Mouse (Mus musculus) erythroblast, embryonic 14.5 days (primary cell): ENCODE measurements around the gene Fasl. TPM values are rescaled to one million over a fixed set of nuclear protein-coding genes. Genes with fewer than 3 reads are reported as not detected.

Experiments used
- H3K27me3 ChIP-seq: 2 replicates; pipeline ENCODE4 v1.6.1; 2012; ENCODE audit warnings: inconsistent platforms; ENCODE audit not compliant: control insufficient read depth
- H3K36me3 ChIP-seq: 2 replicates; pipeline ENCODE4 v1.6.1; 2012; ENCODE audit warnings: mild to moderate bottlenecking, inconsistent platforms; ENCODE audit not compliant: control insufficient read depth
- H3K4me1 ChIP-seq: 2 replicates; pipeline ENCODE4 v1.6.1; 2012; ENCODE audit warnings: inconsistent platforms; ENCODE audit not compliant: control insufficient read depth
- H3K4me3 ChIP-seq: replicated peaks from 2 replicates; pipeline ENCODE3; 2012; ENCODE audit warnings: moderate library complexity, mild to moderate bottlenecking, inconsistent platforms
- H3K9me3 ChIP-seq: 2 replicates; pipeline ENCODE4 v1.6.1; 2012; ENCODE audit warnings: low read length, inconsistent platforms, mixed read lengths; ENCODE audit not compliant: control insufficient read depth
- GATA1 ChIP-seq: IDR thresholded peaks from 2 replicates; pipeline ENCODE4 v1.6.1; 2012; ENCODE audit warnings: low read length, inconsistent platforms, mixed read lengths
- TAL1 ChIP-seq: IDR thresholded peaks from 3 replicates; pipeline ENCODE4 v1.6.1; 2012; ENCODE audit warnings: low read length, inconsistent platforms, mixed read lengths
- polyA plus RNA-seq: library from polyadenylated mRNA; stranded (reverse); fragments of >175 nt; gene quantifications from 2 replicates; pipeline ENCODE4 v1.2.3, GENCODE M21; 2012

Gene Fasl
- not detected in 2 replicates for polyA plus RNA-seq

- H3K36me3 ChIP-seq, result no peaks in the 10 kb centered on the region
- no peak within 1 kb of the TSS for H3K4me3 ChIP-seq
- TF ChIP-seq TAL1 (no peak), GATA1 (no peak)
- peaks cover 53% of the 10 kb centered on the region for H3K4me1 ChIP-seq
- no peaks in the 10 kb centered on the region for H3K9me3 ChIP-seq
- H3K27me3 ChIP-seq, result peaks cover 7% of the 10 kb centered on the region
Measured at GRCm38 (mm10) chr1:161788339-161788738, at the start of gene Fasl. TSS of gene Fasl (minus strand) at chr1:161788495.

DNA sequence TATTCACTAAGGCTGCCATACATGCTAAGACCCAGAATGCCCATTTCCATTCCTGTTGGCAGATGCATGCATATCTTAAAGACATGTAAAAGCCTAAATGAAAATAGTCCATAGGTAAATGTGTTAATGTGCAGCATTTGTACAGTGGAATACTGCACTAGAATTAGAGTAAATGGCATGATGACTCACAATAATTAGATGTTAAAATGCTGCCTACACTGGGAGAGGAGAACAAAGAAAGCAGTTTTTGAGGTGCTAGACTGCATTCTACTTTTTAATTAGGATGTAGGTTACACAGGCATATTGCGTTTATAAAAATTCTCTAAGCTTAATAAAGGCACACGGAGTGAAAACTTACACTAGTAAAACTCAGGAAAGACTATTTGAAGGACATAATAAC, 38.4 kb upstream of the Fasl start:
- no peaks in the 10 kb centered on the region for H3K9me3 ChIP-seq
- no peaks in the 10 kb centered on the region; the same call in 1 of the 2 replicates for H3K4me1 ChIP-seq
- H3K4me3 ChIP-seq, result no peak overlapping the region
- H3K27me3 ChIP-seq, result no peaks in the 10 kb centered on the region
- TF ChIP-seq TAL1 (no peak), GATA1 (no peak)
- peaks cover 89% of the 10 kb centered on the region for H3K36me3 ChIP-seq

GRCm38 (mm10) chr1:161809428-161809827, 21.1 kb upstream of the Fasl start:
- H3K4me3 ChIP-seq, result no peak overlapping the region

GRCm38 (mm10) chr1:161808980-161809379, 20.7 kb upstream of the Fasl start:
- Histone ChIP-seq H3K4me3 (no peak overlapping the region), H3K27me3 (no peaks in the 10 kb centered on the region), H3K36me3 (peaks cover 7% of the 10 kb centered on the region), H3K4me1 (peaks cover 12% of the 10 kb centered on the region), H3K9me3 (no peaks in the 10 kb centered on the region)
- no peak for TF ChIP-seq GATA1
- no peak for TF ChIP-seq TAL1

More at GRCm38 (mm10) chr1:161809428-161809827, 21.1 kb upstream of the Fasl start:
- H3K4me1 ChIP-seq, result peaks cover 12% of the 10 kb centered on the region
- no peak for TF ChIP-seq GATA1
- TF ChIP-seq TAL1, result no peak
- no peaks in the 10 kb centered on the region for H3K9me3 ChIP-seq
- H3K27me3 ChIP-seq, result no peaks in the 10 kb centered on the region
- H3K36me3 ChIP-seq, result peaks cover 11% of the 10 kb centered on the region

GRCm38 (mm10) chr1:161804541-161804971, 16.3 kb upstream of the Fasl start:
- peaks cover 15% of the 10 kb centered on the region for H3K4me1 ChIP-seq
- peaks cover 3% of the 10 kb centered on the region; the same call in 1 of the 2 replicates for H3K9me3 ChIP-seq
- no peaks in the 10 kb centered on the region; the same call in 1 of the 2 replicates for H3K36me3 ChIP-seq
- no peak for TF ChIP-seq GATA1
- TF ChIP-seq TAL1, result no peak
- H3K4me3 ChIP-seq, result no peak overlapping the region
- no peaks in the 10 kb centered on the region for H3K27me3 ChIP-seq

GRCm38 (mm10) chr1:161801321-161801720, 13.0 kb upstream of the Fasl start:
- Histone ChIP-seq H3K36me3 (no peaks in the 10 kb centered on the region; the same call in 1 of the 2 replicates), H3K4me3 (no peak overlapping the region), H3K4me1 (peaks cover 25% of the 10 kb centered on the region), H3K9me3 (peaks cover 4% of the 10 kb centered on the region; the same call in 1 of the 2 replicates), H3K27me3 (no peaks in the 10 kb centered on the region)
- TF ChIP-seq GATA1, result no peak
- no peak for TF ChIP-seq TAL1

GRCm38 (mm10) chr1:161800256-161800655, 12.0 kb upstream of the Fasl start:
- no peaks in the 10 kb centered on the region for H3K27me3 ChIP-seq
- H3K4me1 ChIP-seq, result peaks cover 24% of the 10 kb centered on the region
- TF ChIP-seq GATA1 (no peak), TAL1 (no peak)
- no peak overlapping the region for H3K4me3 ChIP-seq
- H3K36me3 ChIP-seq, result no peaks in the 10 kb centered on the region; the same call in 1 of the 2 replicates
- H3K9me3 ChIP-seq, result peaks cover 4% of the 10 kb centered on the region; the same call in 1 of the 2 replicates

DNA sequence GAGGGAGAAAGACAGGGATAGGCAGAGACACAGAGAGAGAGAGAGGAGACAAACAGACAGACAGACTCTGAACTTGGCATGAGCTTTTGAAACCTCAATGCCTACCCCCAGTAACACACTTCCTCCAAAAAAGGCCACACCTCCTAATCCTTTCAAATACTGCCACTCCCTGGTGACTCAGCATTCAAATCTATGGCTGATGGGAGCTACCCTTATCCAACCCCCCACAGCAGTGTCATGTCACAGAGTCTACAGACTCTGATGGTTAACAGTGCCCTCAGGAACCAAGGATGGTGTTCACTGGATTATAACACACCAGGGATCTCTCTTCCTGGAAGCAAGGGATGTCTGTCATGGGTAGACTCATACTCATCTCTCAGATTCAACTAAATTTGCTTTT, 11.5 kb upstream of the Fasl start:
- peaks cover 29% of the 10 kb centered on the region for H3K4me1 ChIP-seq
- H3K36me3 ChIP-seq, result no peaks in the 10 kb centered on the region; the same call in 1 of the 2 replicates
- H3K27me3 ChIP-seq, result no peaks in the 10 kb centered on the region
- no peak for TF ChIP-seq GATA1
- no peak for TF ChIP-seq TAL1
- H3K4me3 ChIP-seq, result no peak overlapping the region
- H3K9me3 ChIP-seq, result peaks cover 4% of the 10 kb centered on the region; the same call in 1 of the 2 replicates

DNA sequence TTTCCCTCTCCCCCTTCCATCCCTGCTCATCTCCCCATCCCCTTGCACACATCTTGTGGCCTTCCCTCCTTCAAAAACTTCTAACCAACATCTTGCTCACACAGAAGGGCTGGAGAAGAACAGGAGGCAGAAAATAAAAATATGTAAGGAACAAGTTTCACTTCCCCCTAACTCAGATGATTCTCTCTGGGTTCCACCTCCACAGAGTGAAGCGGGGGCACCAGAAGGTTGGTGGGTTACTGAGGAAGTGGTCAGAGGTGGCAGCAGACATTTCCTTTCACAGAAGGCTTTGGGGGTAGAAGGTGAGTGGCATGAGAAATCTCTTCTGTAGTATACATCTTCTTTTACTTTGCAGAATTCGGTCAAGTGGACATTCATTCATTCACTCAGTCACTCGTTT, 10.6 kb upstream of the Fasl start:
- Histone ChIP-seq H3K27me3 (no peaks in the 10 kb centered on the region), H3K4me3 (no peak overlapping the region), H3K9me3 (peaks cover 4% of the 10 kb centered on the region; the same call in 1 of the 2 replicates), H3K36me3 (no peaks in the 10 kb centered on the region; the same call in 1 of the 2 replicates), H3K4me1 (peaks cover 38% of the 10 kb centered on the region)
- no peak for TF ChIP-seq GATA1
- no peak for TF ChIP-seq TAL1
